Mouse (Mus musculus): ENCODE measurements around the gene C1qtnf5.

C1qtnf5 gene

GRCm38 (mm10) chr9:44133287-44133686 lies 26.2 kb downstream of the C1qtnf5 start:
- DNase-seq (ENCODE audit: low spot score): no peak

DNA sequence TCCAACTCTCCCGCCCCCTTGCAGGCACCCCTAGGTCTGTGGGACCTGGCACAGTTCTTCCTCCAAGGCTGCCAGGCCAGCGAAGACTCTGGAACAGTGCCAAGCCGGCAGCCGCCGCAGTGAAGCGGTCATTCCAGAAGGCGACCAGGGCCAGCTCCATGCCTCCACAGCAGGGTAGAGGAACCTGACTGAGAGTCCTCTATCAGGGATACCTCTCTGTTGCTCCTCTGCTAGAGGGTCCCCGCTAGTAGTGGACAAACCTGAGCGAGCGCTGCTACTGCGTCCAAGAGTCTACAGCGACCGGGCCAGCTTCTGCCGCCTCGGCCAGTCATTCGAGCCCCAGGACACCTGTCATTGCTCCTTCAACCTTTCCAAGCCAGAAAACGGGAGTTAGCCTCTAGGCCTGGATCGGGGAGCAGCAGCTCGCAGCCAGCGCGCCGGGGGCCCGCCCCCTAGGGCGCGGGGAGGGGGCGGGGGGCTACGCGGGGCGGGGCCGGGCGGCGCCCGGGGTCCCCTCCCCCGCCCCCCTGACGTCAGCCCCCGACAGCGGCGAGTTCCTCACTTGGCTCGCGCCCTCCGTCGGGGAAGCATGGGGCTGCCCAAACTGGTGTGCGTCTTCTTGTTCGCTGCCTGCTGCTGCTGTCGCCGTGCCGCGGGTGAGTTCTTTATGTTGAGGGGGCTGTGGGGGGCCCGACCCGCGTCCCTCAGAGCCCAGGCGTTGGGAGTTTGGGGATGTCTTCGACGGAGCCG lies 27.2 kb downstream of the C1qtnf5 start, which contains the start of gene Mcam:
TSS of gene Mcam (plus strand) at position 369 of the 750 bp plus-strand sequence.
- DNase-seq (ENCODE audit: low spot score): no peak

GRCm38 (mm10) chr9:44134851-44135730 lies 28.0 kb downstream of the C1qtnf5 start:
- DNase-seq (ENCODE audit: low spot score): no peak

GRCm38 (mm10) chr9:44135731-44136411 lies 28.8 kb downstream of the C1qtnf5 start:
- no peak for DNase-seq (ENCODE audit: low spot score)

DNA sequence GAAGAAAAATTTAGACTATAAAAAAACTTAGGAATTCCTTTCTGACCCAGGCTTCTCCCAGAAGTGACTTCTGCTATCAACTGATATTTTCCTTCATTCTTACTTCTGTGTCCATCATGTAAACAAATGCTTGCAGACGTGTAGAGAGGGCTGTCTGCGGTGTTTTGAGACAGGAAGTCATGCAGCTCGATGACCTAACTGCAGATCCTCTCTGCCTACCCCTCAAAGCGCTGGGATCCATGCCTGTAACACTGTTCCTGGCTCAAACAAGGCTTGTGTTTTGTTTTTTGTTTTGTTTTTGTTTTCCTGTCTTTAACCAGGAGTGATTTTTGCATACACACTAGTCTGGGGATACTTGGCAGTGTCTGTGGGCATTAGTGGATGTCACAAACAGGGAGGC lies 30.8 kb downstream of the C1qtnf5 start:
- DNase-seq (ENCODE audit: low spot score): no peak

DNA sequence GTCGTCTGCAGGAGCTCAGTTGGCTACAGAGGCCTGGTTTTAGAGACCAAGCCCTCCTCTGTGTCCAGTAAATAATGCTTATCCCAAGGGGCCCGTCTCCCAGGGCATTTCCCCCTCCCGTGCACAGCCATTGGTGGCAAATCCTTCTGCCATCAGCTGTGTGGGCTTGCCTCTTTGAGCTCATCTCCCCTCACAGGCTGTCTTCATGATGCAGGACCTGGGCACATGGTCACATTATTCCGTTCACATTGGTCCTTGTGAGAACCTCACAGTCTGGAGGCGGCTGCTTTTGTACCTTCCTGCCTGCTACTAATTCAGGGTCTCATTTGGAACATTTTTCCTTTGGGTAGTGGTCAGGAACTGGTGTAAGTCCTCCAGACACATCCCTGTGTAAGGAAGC lies 34.9 kb downstream of the C1qtnf5 start:
- no peak for DNase-seq (ENCODE audit: low spot score)

GRCm38 (mm10) chr9:44143421-44143820 lies 36.4 kb downstream of the C1qtnf5 start:
- no peak for DNase-seq (ENCODE audit: low spot score)

DNA sequence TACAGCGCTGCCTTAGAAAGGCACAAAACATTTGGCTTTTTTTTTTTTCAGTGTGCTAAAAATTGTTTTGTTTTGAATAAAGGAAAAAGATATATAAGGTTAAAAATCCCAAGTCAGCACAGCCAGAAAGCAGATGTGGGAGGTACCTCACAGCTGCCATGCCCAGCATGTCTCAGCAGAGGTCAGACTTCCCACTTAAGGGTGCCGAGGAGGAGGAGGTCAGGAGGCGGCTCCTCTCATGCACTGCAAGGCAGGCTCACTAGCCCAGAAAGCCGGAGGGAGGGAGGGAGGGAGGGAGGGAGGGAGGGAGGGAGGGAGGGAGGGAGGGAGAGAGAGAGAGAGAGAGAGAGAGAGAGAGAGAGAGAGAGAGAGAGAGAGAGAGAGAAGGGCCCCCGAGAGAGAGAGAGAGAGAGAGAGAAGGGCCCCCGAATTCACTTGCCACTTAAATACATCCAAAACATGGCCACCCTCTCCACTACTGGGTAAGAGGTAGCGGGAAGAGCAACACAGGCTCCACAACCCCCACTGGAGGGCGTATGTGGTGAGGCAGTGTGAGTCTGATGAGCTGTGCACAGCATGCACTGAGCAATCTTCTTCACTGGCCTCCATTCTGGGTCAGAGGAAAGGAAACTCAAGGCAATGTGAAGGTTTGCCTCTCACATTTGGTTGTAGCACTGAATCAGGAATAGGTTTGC lies 37.1 kb downstream of the C1qtnf5 start:
- DNase-seq (ENCODE audit: low spot score): no peak

DNA sequence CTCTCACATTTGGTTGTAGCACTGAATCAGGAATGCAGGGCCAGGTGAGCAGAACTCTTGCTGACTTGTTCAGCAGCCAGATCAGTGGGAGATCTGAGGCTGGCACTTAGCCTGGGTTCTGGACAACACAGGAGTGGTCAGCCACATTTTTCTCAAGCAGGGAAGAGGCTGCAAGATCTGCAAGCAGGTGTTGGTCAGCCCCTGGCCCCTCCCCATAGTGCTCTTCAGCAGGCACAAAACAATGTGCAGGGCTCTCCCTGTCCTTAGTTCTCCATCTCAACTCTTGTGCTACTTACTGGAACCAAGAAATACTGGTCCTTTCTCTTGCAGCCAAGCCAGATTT lies 37.6 kb downstream of the C1qtnf5 start:
- no peak for DNase-seq (ENCODE audit: low spot score)

DNA sequence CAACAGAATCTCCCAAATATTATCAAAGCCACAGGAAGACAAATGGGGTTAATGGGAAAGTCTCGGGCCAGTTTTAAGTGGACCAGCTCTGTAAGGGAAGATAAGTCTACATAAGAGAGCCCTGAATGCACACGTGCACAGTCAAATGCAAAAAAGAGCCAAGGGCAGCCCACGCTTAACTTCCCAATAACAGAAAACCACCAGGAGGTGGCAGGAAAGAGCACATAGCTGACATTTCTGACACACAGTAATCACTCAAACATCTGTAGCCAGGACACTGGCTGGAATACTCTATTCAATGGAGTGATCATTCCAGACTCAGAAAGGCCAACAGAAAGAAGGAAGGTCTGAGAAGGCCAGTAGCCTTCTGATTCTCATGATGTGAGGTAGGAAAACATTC lies 40.2 kb downstream of the C1qtnf5 start:
- DNase-seq (ENCODE audit: low spot score): no peak
